Mouse (Mus musculus) hindbrain, embryonic 10.5 days (tissue): ENCODE measurements around the gene Setd6. TPM values are rescaled to one million over a fixed set of nuclear protein-coding genes. Genes with fewer than 3 reads are reported as not detected.
A peak's percentile ranks its signal among the peaks of the same experiment; 100 is the strongest.

Experiments used
- DNase-seq: peaks from one replicate; pipeline ENCODE4 v3.0.0-alpha.2; 2017; ENCODE audit warnings: low spot score
- H3K27ac ChIP-seq: fragments of 300-500 bp; sonication (generic); 2 replicates; pipeline ENCODE4 v1.5.1; 2016; ENCODE audit warnings: mild to moderate bottlenecking, moderate library complexity
- H3K27me3 ChIP-seq: fragments of 300-500 bp; sonication (generic); 2 replicates; pipeline ENCODE4 v1.6.1; 2016; ENCODE audit warnings: mild to moderate bottlenecking; ENCODE audit not compliant: poor library complexity, insufficient read depth, severe bottlenecking
- H3K36me3 ChIP-seq: fragments of 300-500 bp; sonication (generic); 2 replicates; pipeline ENCODE4 v1.6.1; 2016; ENCODE audit warnings: mild to moderate bottlenecking, moderate library complexity
- H3K4me1 ChIP-seq: fragments of 300-500 bp; sonication (generic); replicated peaks from 2 replicates; pipeline ENCODE4 v1.6.1; 2016; ENCODE audit warnings: mild to moderate bottlenecking
- H3K4me3 ChIP-seq: fragments of 300-500 bp; sonication (generic); 2 replicates; pipeline ENCODE4 v1.5.1; 2016; ENCODE audit warnings: mild to moderate bottlenecking, moderate library complexity
- H3K9me3 ChIP-seq: fragments of 300-500 bp; sonication (generic); 2 replicates; pipeline ENCODE4 v1.6.1; 2016; ENCODE audit warnings: mild to moderate bottlenecking, moderate library complexity
- WGBS: fragments of 180-500 bp; shearing (Covaris S2); methylation state at CpG from one replicate; pipeline ENCODE4 v1.1.7; 2016; 5-methylcytosine and 5-hydroxymethylcytosine counted together
- polyA plus RNA-seq: library from polyadenylated mRNA; unstranded; fragments of >200 nt; fragmentation: Nextera tagmentation; extraction: Ambion mirVana; gene quantifications from 2 replicates; pipeline ENCODE4 v1.2.1, GENCODE M21; 2016

The Setd6 gene
- polyA plus RNA-seq, 1 experiment from 2014 or later = 20.3 TPM

- no peak overlapping the region for H3K4me3 ChIP-seq
- 92% methylated on average over 4 of the region's 4 CpGs for WGBS
- H3K27me3 ChIP-seq = no peaks in the 10 kb centered on the region
- DNase-seq = no peak
- peaks cover 24% of the 10 kb centered on the region for H3K4me1 ChIP-seq
- no peak overlapping the region for H3K27ac ChIP-seq
- H3K9me3 ChIP-seq = no peaks in the 10 kb centered on the region
- H3K36me3 ChIP-seq = peaks cover 53% of the 10 kb centered on the region
These were observed 1.3 kb upstream of the Setd6 start for GRCm38 (mm10) chr8:95714367-95714766.

- H3K27me3 ChIP-seq = no peaks in the 10 kb centered on the region
- H3K27ac ChIP-seq = peak overlapping the region; percentile 94; the same call in 1 of the 2 replicates
- H3K36me3 ChIP-seq = peaks cover 59% of the 10 kb centered on the region
- peaks cover 24% of the 10 kb centered on the region for H3K4me1 ChIP-seq
- WGBS = 90% methylated on average over 6 of the region's 6 CpGs
- H3K4me3 ChIP-seq = peak overlapping the region; percentile 91
- H3K9me3 ChIP-seq = no peaks in the 10 kb centered on the region
- DNase-seq = no peak
These were observed 756 bp upstream of the Setd6 start for GRCm38 (mm10) chr8:95714837-95715413.

GRCm38 (mm10) chr8:95716546-95717335 lies 1.1 kb downstream of the Setd6 start:
- Histone ChIP-seq H3K27me3 (no peaks in the 10 kb centered on the region), H3K27ac (peak overlapping the region; percentile 94), H3K9me3 (no peaks in the 10 kb centered on the region), H3K4me1 (peaks cover 24% of the 10 kb centered on the region), H3K36me3 (peaks cover 64% of the 10 kb centered on the region), H3K4me3 (peak overlapping the region; percentile 91)
- peak; percentile 39 for DNase-seq
- WGBS = 22% methylated on average over 21 of the region's 21 CpGs

GRCm38 (mm10) chr8:95727625-95728024 lies 11.9 kb downstream of the Setd6 start:
- no peaks in the 10 kb centered on the region for H3K9me3 ChIP-seq
- H3K4me3 ChIP-seq = no peak overlapping the region
- 86% methylated on average over 4 of the region's 4 CpGs for WGBS
- DNase-seq = no peak
- H3K27me3 ChIP-seq = no peaks in the 10 kb centered on the region
- H3K27ac ChIP-seq = no peak overlapping the region
- peaks cover 98% of the 10 kb centered on the region for H3K36me3 ChIP-seq
- H3K4me1 ChIP-seq = no peaks in the 10 kb centered on the region

- Histone ChIP-seq H3K27ac (no peak overlapping the region), H3K27me3 (no peaks in the 10 kb centered on the region), H3K4me3 (no peak overlapping the region), H3K4me1 (no peaks in the 10 kb centered on the region), H3K9me3 (no peaks in the 10 kb centered on the region), H3K36me3 (peaks cover 100% of the 10 kb centered on the region)
- DNase-seq = no peak
- WGBS = 86% methylated on average over 7 of the region's 7 CpGs
These were observed 22.9 kb downstream of the Setd6 start for GRCm38 (mm10) chr8:95738596-95738995.

- H3K36me3 ChIP-seq = peaks cover 100% of the 10 kb centered on the region
- WGBS = 95% methylated on average over 7 of the region's 7 CpGs
- no peak for DNase-seq
These were observed 26.1 kb downstream of the Setd6 start for GRCm38 (mm10) chr8:95741732-95742131.

GRCm38 (mm10) chr8:95748028-95748427 lies 32.3 kb downstream of the Setd6 start:
- WGBS = 93% methylated on average over 4 of the region's 4 CpGs
- H3K27me3 ChIP-seq = no peaks in the 10 kb centered on the region
- H3K4me1 ChIP-seq = no peaks in the 10 kb centered on the region
- H3K4me3 ChIP-seq = no peak overlapping the region
- peaks cover 100% of the 10 kb centered on the region for H3K36me3 ChIP-seq
- no peak overlapping the region for H3K27ac ChIP-seq
- no peaks in the 10 kb centered on the region for H3K9me3 ChIP-seq
- DNase-seq = no peak

More at GRCm38 (mm10) chr8:95741732-95742131, 26.1 kb downstream of the Setd6 start:
- H3K4me1 ChIP-seq = no peaks in the 10 kb centered on the region
- H3K9me3 ChIP-seq = no peaks in the 10 kb centered on the region
- H3K27ac ChIP-seq = no peak overlapping the region
- H3K4me3 ChIP-seq = no peak overlapping the region
- no peaks in the 10 kb centered on the region for H3K27me3 ChIP-seq

- no peak for DNase-seq
- Histone ChIP-seq H3K9me3 (no peaks in the 10 kb centered on the region), H3K4me1 (no peaks in the 10 kb centered on the region), H3K27me3 (no peaks in the 10 kb centered on the region), H3K36me3 (peaks cover 100% of the 10 kb centered on the region), H3K27ac (no peak overlapping the region), H3K4me3 (no peak overlapping the region)
- WGBS = 98% methylated on average over 1 of the region's 1 CpGs
These were observed 36.2 kb downstream of the Setd6 start for GRCm38 (mm10) chr8:95751924-95752323.

GRCm38 (mm10) chr8:95760323-95760722 lies 44.6 kb downstream of the Setd6 start:
- peaks cover 100% of the 10 kb centered on the region for H3K36me3 ChIP-seq
- no peaks in the 10 kb centered on the region for H3K9me3 ChIP-seq
- no peak overlapping the region for H3K27ac ChIP-seq
- H3K4me3 ChIP-seq = no peak overlapping the region
- DNase-seq = no peak
- 93% methylated on average over 6 of the region's 6 CpGs for WGBS
- no peaks in the 10 kb centered on the region for H3K4me1 ChIP-seq
- H3K27me3 ChIP-seq = no peaks in the 10 kb centered on the region

- DNase-seq = no peak
- H3K27me3 ChIP-seq = no peaks in the 10 kb centered on the region
- H3K4me3 ChIP-seq = no peak overlapping the region
- H3K36me3 ChIP-seq = peaks cover 100% of the 10 kb centered on the region
- 95% methylated on average over 1 of the region's 1 CpGs for WGBS
- no peaks in the 10 kb centered on the region for H3K9me3 ChIP-seq
- no peaks in the 10 kb centered on the region for H3K4me1 ChIP-seq
- no peak overlapping the region for H3K27ac ChIP-seq
These were observed 48.5 kb downstream of the Setd6 start for GRCm38 (mm10) chr8:95764133-95764532.

Other genes starting within 250 kb of the Setd6 start
- 10.4 and 12.4 TPM in 2 replicates for gene Csnk2a2, start 225.8 kb upstream of the Setd6 start, polyA plus RNA-seq
- 0.98 and 2.6 TPM in 2 replicates for gene Ccdc113, start 181.8 kb upstream of the Setd6 start, polyA plus RNA-seq
- gene Prss54, start 139.5 kb upstream of the Setd6 start, polyA plus RNA-seq = not detected in 2 replicates
- gene Gins3, start 82.4 kb upstream of the Setd6 start, polyA plus RNA-seq = 28.0 and 28.9 TPM in 2 replicates
- gene Ndrg4, start 38.9 kb upstream of the Setd6 start, polyA plus RNA-seq = 27.5 and 51.8 TPM in 2 replicates
- 77.3 and 97.3 TPM in 2 replicates for gene Cnot1, start 91.6 kb downstream of the Setd6 start, polyA plus RNA-seq
- 387 and 390 TPM in 2 replicates for gene Sap18b, start 109.5 kb downstream of the Setd6 start, polyA plus RNA-seq
- gene Slc38a7, start 137.7 kb downstream of the Setd6 start, polyA plus RNA-seq = 17.3 and 17.4 TPM in 2 replicates
- gene Got2, start 172.7 kb downstream of the Setd6 start, polyA plus RNA-seq = 181 and 228 TPM in 2 replicates